Mouse (Mus musculus): ENCODE data around the gene Ptges. TPM values are rescaled to one million over a fixed set of nuclear protein-coding genes. Genes with fewer than 3 reads are reported as not detected.

Gene Ptges
- total RNA-seq, 2 experiments from 2014 or later: 14.6 to 16.9 TPM

- no peak for DNase-seq (ENCODE audit: low spot score in 2 of 2)
Measured at GRCm38 (mm10) chr2:30852771-30853313, 76.8 kb downstream of the Ptges start.

- DNase-seq (ENCODE audit: low spot score in 2 of 2): no peak
Measured at GRCm38 (mm10) chr2:30850581-30850980, 79.1 kb downstream of the Ptges start.

- no peak for DNase-seq (ENCODE audit: low spot score in 2 of 2)
Measured at GRCm38 (mm10) chr2:30848184-30848583, 81.5 kb downstream of the Ptges start.

GRCm38 (mm10) chr2:30846723-30847122 is 82.9 kb downstream of the Ptges start:
- DNase-seq (ENCODE audit: low spot score in 2 of 2): no peak

- DNase-seq (ENCODE audit: low spot score in 2 of 2): no peak
Measured at GRCm38 (mm10) chr2:30846236-30846635, 83.4 kb downstream of the Ptges start.

GRCm38 (mm10) chr2:30845152-30846070 is 84.3 kb downstream of the Ptges start:
- DNase-seq (ENCODE audit: low spot score in 2 of 2): no peak

- DNase-seq (ENCODE audit: low spot score in 2 of 2): no peak
Measured at GRCm38 (mm10) chr2:30842615-30843014, 87.0 kb downstream of the Ptges start.

Other genes starting within 250 kb of the Ptges start
- gene 1700001O22Rik, start 126.2 kb downstream of the Ptges start, total RNA-seq (2021): 1 to 10 TPM; 1.2 to 1.9 TPM
- 10 to 100 TPM; 43.1 to 44.4 TPM for gene Ntmt1, start 122.0 kb downstream of the Ptges start, total RNA-seq (2021)
- gene Asb6, start 99.5 kb downstream of the Ptges start, total RNA-seq (2021): 10 to 100 TPM; 28.9 to 32.0 TPM
- gene Prrx2, start 94.9 kb downstream of the Ptges start, total RNA-seq (2021): 1 to 10 TPM; 2.8 to 3.3 TPM
- gene Tor1b, start 23.1 kb upstream of the Ptges start, total RNA-seq (2021): 10 to 100 TPM; 51.4 to 54.9 TPM
- gene Tor1a, start 38.1 kb upstream of the Ptges start, total RNA-seq (2021): 10 to 100 TPM; 45.1 to 47.1 TPM
- gene BC005624, start 52.3 kb upstream of the Ptges start, total RNA-seq (2021): 10 to 100 TPM; 37.3 to 42.8 TPM
- 10 to 100 TPM; 30.7 to 31.5 TPM for gene Usp20, start 52.4 kb upstream of the Ptges start, total RNA-seq (2021)
- 10 to 100 TPM; 69.0 to 82.4 TPM for gene Fnbp1, start 212.1 kb upstream of the Ptges start, total RNA-seq (2021)
- 10 to 100 TPM; 62.8 to 68.3 TPM for gene Gpr107, start 222.5 kb upstream of the Ptges start, total RNA-seq (2021)